Comparison of ENCODE assay signal across 8 mouse cellular contexts in the genomic region with DNA sequence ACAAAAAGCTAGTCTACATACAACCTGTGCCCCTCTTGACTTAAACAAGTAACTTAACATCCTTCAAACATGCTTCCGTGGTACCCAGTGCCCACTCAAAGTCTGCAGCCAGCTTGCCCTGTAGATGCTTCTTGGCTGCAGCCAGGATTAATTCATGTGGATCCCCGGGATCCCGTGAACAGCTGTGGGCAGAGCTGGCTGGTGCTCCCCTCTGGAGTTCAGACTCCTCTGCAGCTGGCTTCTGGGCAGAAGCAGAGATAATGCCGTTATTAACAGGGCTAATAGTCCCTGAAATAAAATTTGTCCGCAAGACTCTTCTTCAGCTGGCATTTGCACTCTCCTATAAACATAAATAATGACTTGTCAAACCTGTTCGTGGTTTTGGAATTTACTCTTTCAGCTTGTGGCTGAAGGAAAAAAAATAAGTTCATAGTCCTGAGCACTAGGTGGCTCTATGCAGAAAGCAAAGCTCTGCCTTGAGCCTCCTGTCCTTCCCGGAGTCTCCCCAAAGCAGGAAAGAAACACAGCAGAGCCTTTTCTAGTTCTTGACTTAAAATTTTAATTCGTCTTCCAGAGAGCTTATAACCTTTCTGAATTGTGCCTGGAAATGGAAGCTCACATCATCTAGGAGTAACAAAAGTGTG.
DNase-seq lines count a peak whose midpoint lies in the region; ATAC-seq and TF ChIP-seq lines count a peak whose summit lies in the region.

No protein-coding gene starts in this region.

- no peak; the same call in 1 of the 2 replicates for ATAC-seq in kidney, postnatal 0 days (replicated peaks; ENCODE audit: low FRiP score, low read depth)

- no peak overlapping the region for H3K4me2 ChIP-seq in kidney, postnatal 0 days (ENCODE audit: low read length)

- H3K27me3 ChIP-seq in kidney, postnatal 0 days (ENCODE audit: insufficient read depth, low read length) = no peaks in the 10 kb centered on the region

- TF ChIP-seq CTCF in kidney, postnatal 0 days (IDR thresholded peaks at IDR 0.05; ENCODE audit: low read depth) = peak; percentile 73

- intact Hi-C loops in left cerebral cortex, postnatal 4 days (cut with DNase I) = loop anchor here (10.0 kb wide), 1 partner anchor 295 kb away; a partner anchor contains a TSS

- no peak overlapping the region for H3K9ac ChIP-seq in kidney, postnatal 0 days (ENCODE audit: low read depth, low read length)

- H3K4me1 ChIP-seq in kidney, postnatal 0 days (replicated peaks; ENCODE audit: insufficient read depth, low read length) = no peaks in the 10 kb centered on the region

- H3K36me3 ChIP-seq in kidney, postnatal 0 days (ENCODE audit: insufficient read depth, low read length) = no peaks in the 10 kb centered on the region

- WGBS in kidney, postnatal 0 days = 13% methylated on average over 8 of the region's 8 CpGs

- H3K9me3 ChIP-seq in kidney, postnatal 0 days (replicated peaks; ENCODE audit: low read length) = no peaks in the 10 kb centered on the region

- H3K27ac ChIP-seq in kidney, postnatal 0 days = no peak overlapping the region

- DNase-seq in kidney, postnatal 0 days (ENCODE audit: low spot score) = peak; percentile 88
- no peak for DNase-seq in kidney, adult 11 months
- peak; percentile 53 for DNase-seq in NIH3T3 (ENCODE audit: low read depth)
- peak; percentile 62 for DNase-seq in embryo, embryonic 10.5 days (ENCODE audit: low spot score)
- peak; percentile 30 for DNase-seq in left cerebral cortex, postnatal 4 days
- DNase-seq in telencephalon, adult 2 months (ENCODE audit: low read depth, low spot score) = peak; percentile 51
- no peak for DNase-seq in c-Kit-positive CD71-positive TER-119-positive erythroid progenitor cells, embryonic 14.5 days (ENCODE audit: low spot score)
- DNase-seq in urinary bladder, postnatal 4 days (ENCODE audit: low spot score in 2 of 2) = no peak

- H3K4me3 ChIP-seq in kidney, postnatal 0 days (replicated peaks; ENCODE audit: low read depth, low read length) = no peak overlapping the region

Comparison
In these comparisons a context has a peak if more than half of its experiments do, and no peak if none do; other contexts are left out.
1. DNase-seq: peak in kidney, postnatal 0 days (single experiment), NIH3T3 (single experiment), embryo, embryonic 10.5 days (single experiment), left cerebral cortex, postnatal 4 days (single experiment) and telencephalon, adult 2 months (single experiment); none in kidney, adult 11 months (single experiment), c-Kit-positive CD71-positive TER-119-positive erythroid progenitor cells, embryonic 14.5 days (single experiment) and urinary bladder, postnatal 4 days (0 of 2).